Mouse (Mus musculus) inflammation-experienced regulatory T-cells, adult 6 months (primary cell): ENCODE data around the gene Amigo3. TPM values are rescaled to one million over a fixed set of nuclear protein-coding genes. Genes with fewer than 3 reads are reported as not detected.
A peak's percentile ranks its signal among the peaks of the same experiment; 100 is the strongest.

ENCODE experiments used
- ATAC-seq: one replicate; pipeline ENCODE4 v1.8.0; 2017
- polyA plus RNA-seq, 3 experiments: library from polyadenylated mRNA; unstranded; fragments of 100-300 nt; shearing (Covaris generic); gene quantifications; one replicate each; pipeline ENCODE4 v1.2.1; 2017

Gene Amigo3
- polyA plus RNA-seq, 3 experiments from 2014 or later: 0.69 to 3.9 (median 1.9) TPM

DNA sequence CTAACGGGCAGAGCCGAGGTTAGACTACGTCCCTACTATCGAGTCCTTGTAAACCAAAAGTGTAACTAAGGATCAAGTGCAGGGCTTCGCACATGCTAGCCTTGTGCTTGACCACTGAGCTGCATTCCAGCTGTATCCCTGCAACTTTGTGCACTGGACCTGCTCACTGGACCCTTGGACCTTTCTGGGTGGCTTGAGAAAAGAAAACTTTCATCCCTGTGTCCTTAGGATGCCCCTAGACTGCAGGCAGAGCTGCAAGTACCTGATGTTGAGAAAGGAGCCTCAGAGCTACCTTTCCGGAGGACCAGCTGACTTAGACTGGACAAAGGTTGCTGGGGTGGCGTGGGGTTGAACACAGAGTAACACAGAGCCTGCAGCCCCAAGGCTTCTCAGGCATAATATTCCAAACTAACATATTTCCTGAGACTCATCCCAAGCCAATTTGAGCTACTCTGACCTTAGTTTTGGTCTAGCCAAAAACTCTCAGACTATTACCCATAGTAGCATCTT lies 37.7 kb downstream of the Amigo3 start:
- no peak for ATAC-seq

DNA sequence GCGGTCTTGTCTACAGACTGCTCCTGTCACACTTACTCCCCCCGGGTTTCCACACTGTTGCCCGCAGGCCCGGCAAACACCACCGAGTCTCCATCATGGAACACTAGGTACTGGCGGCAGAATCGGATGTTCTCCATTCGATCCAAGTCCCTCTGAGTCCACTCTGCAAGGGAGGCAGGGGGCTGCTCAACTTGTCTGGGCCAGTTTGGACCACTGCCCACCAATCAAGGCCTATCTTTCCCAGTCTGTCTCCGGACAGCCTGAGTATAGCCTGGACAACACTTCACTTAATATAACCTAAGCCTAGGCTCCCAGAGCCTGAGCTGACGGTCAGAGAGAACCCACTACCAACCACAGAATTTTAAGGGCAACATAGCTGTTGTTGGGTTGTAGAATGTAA lies 40.6 kb downstream of the Amigo3 start:
- no peak for ATAC-seq

GRCm38 (mm10) chr9:108094184-108094941 lies 41.4 kb downstream of the Amigo3 start, which contains the start of gene Apeh:
TSS of gene Apeh (minus strand) at chr9:108094606.
- peak; percentile 95 for ATAC-seq

DNA sequence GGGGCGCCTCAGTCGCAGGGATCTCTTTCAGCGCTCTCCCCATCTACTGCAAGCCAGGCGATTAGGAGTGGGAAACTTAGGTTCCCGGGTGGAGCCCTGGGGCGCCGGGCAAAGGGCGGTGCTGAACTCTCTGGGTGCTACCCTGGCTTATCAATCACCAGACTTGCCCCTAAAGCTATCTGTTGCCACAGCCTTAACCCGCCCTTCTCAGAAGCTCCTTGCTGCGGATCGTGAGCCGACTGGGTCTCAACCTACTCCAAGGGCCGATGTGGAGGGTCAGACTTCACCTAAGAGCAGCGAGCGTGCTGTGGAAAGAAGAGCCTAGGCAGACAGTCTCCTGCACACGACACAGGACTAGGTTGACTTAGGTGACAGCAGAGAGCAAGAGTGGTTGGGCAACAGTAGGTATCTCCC lies 42.0 kb downstream of the Amigo3 start:
- no peak for ATAC-seq

- ATAC-seq: peak; percentile 23
Measured at GRCm38 (mm10) chr9:108095518-108095917, 42.6 kb downstream of the Amigo3 start.

DNA sequence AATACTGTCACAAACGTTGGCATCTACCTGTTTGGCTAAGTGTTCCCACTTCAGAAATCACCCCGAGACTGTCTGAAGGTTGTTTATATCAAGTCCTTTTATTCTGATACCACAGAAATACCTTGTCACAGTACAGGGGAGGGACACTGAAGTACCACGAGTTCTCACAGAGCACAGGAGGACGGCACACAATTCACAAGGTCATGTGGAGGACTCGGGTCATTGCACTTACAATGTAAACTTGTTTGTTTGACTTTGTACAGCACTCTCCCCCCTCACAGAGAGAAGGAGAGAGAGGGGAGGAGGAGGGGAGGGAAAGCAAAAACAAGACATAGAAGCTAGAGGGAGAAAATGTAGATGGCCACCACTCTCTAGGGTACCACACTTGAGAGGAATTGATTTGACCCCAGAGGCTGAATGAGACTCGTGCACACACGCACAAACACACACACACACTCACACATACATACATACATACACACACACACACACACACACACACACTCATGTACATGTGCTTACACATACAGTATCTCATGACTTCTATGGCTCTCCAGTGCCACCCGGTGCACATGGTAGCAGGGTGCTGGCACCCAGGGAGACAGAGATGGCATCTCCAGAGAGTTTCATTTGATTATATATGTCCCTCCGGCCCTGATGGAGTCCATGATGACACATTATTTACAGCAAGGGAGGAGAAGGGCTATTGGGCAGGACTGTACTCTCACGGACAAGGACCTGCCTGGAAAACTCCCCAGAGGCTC lies 43.2 kb downstream of the Amigo3 start:
- ATAC-seq: no peak

DNA sequence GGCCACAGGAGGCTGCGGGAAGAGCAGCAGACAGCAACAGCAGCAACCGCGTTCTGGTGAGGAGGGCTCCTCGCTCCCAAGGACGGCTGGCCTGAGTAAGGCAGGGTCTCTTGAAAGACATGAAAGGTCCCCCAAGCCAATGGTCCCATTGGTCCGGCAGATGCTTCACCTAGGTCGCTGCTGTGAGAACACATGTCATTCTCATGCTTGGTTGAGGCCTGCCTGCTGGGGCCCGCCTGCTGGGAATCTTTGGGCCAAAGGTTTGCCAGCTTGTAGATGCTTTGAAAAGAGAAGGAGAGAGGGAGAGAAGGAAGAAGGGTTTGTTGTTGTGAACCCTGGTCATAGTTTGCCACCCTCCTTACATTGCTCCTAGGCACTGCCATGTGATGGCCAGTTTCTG lies 46.7 kb downstream of the Amigo3 start:
- ATAC-seq: no peak

DNA sequence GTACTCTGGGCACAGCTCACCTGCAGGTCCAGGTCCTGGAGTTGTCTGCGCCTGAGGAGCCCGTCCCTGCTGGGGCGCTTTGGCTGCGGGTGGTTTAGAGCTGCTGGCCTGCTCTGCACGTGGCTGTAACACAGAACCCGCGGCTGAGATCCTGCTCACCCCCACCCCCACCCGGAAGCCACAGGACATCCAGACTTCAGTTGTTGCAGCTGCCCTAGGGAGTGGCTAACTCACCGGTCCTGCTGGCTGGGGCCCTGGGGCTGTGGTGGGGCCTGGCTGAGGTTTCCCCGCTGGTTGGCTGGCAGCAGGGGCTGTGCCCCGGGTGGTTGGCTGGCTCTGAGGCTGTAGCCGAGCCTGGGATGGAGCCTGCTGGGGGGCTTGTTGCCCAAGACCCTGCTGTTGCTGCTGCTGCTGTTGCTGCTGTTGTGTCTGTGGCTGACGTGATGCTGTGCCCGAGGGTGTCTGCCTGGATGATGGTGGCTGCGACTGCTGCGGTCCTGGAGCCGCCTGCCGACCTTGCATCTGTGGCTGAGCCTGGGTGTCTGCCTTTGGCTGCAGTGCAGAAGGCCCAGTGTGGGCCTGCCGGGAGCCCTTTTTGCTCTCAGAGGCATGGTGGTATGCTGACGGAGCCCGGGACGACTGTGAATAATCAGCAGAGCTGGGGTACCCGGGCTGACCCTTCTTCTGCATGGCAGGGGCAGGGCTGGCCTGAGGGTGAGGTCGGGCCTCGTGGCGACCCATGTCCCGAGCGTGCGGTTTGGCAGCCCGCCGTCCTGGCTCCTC lies 52.0 kb downstream of the Amigo3 start:
- peak; percentile 74 for ATAC-seq

Other genes starting within 250 kb of the Amigo3 start
- gene Rbm6, start 179.9 kb upstream of the Amigo3 start, polyA plus RNA-seq: 100 to 1,000 TPM in 2 of 3 experiments, 10 to 100 TPM in 1; 74.5 to 126 (median 101) TPM
- 10 to 100 TPM; 10.2 to 11.9 (median 10.6) TPM for gene Mon1a, start 165.0 kb upstream of the Amigo3 start, polyA plus RNA-seq
- gene Mst1r, start 146.3 kb upstream of the Amigo3 start, polyA plus RNA-seq: under 1 TPM in 1 of 3 experiments, not detected in 2; 0.07 TPM
- not detected for gene Actl11, start 124.7 kb upstream of the Amigo3 start, polyA plus RNA-seq
- gene Camkv, start 117.5 kb upstream of the Amigo3 start, polyA plus RNA-seq: not detected
- gene Traip, start 103.0 kb upstream of the Amigo3 start, polyA plus RNA-seq: 10 to 100 TPM in 1 of 3 experiments, 1 to 10 TPM in 2; 2.7 to 11.6 (median 8.2) TPM
- gene Uba7, start 77.7 kb upstream of the Amigo3 start, polyA plus RNA-seq: 100 to 1,000 TPM; 120 to 204 (median 167) TPM
- not detected for gene Gm20661, start 70.1 kb upstream of the Amigo3 start, polyA plus RNA-seq
- under 1 TPM; 0.35 to 0.89 (median 0.82) TPM for gene Inka1, start 67.3 kb upstream of the Amigo3 start, polyA plus RNA-seq
- under 1 TPM in 1 of 3 experiments, not detected in 2; 0.73 TPM for gene Cdhr4, start 60.7 kb upstream of the Amigo3 start, polyA plus RNA-seq
- not detected for gene Gm20662, start 56.8 kb upstream of the Amigo3 start, polyA plus RNA-seq
- gene Ip6k1, start 50.7 kb upstream of the Amigo3 start, polyA plus RNA-seq: 10 to 100 TPM; 20.8 to 95.9 (median 58.2) TPM
- gene Gmppb, start 3.9 kb upstream of the Amigo3 start, polyA plus RNA-seq: 10 to 100 TPM; 15.2 to 19.6 (median 18.4) TPM
- under 1 TPM in 2 of 3 experiments, not detected in 1; 0.67 to 0.87 TPM for gene Mst1, start 27.3 kb downstream of the Amigo3 start, polyA plus RNA-seq
- gene Rnf123, start 30.2 kb downstream of the Amigo3 start, polyA plus RNA-seq: 10 to 100 TPM; 36.0 to 83.5 (median 66.3) TPM
- gene Apeh, start 41.4 kb downstream of the Amigo3 start, polyA plus RNA-seq: 10 to 100 TPM; 35.3 to 52.6 (median 45.0) TPM
- under 1 TPM; 0.09 to 0.59 (median 0.38) TPM for gene Bsn, start 137.2 kb downstream of the Amigo3 start, polyA plus RNA-seq
- gene Dag1, start 210.8 kb downstream of the Amigo3 start, polyA plus RNA-seq: 1 to 10 TPM; 1.6 to 3.2 (median 2.2) TPM
- 1 to 10 TPM; 1.2 to 2.6 (median 1.6) TPM for gene Nicn1, start 237.3 kb downstream of the Amigo3 start, polyA plus RNA-seq
- gene Amt, start 243.7 kb downstream of the Amigo3 start, polyA plus RNA-seq: 1 to 10 TPM in 2 of 3 experiments, under 1 TPM in 1; 0.18 to 1.3 (median 1.1) TPM